Mouse (Mus musculus): Measurements from ENCODE around the gene Fignl2. TPM values are rescaled to one million over a fixed set of nuclear protein-coding genes. Genes with fewer than 3 reads are reported as not detected.

Fignl2 gene
- polyA plus RNA-seq, 1 experiment from 2014 or later = 0.48 TPM

- no peaks in the 10 kb centered on the region for H3K36me3 ChIP-seq (ENCODE audit: insufficient read depth, low read length)
- H3K27me3 ChIP-seq (replicated peaks; ENCODE audit: insufficient read depth, low read length) = no peaks in the 10 kb centered on the region
- no peak overlapping the region for H3K9ac ChIP-seq (replicated peaks; ENCODE audit: low read depth)
- H3K4me3 ChIP-seq (ENCODE audit: low read depth, low read length) = no peak overlapping the region
- H3K9me3 ChIP-seq (ENCODE audit: low read length) = no peaks in the 10 kb centered on the region
- no peak for TF ChIP-seq EP300 (IDR thresholded peaks at IDR 0.05)
- no peak for TF ChIP-seq CTCF (IDR thresholded peaks at IDR 0.05)
- H3K27ac ChIP-seq (ENCODE audit: low read length) = no peak overlapping the region
- no peaks in the 10 kb centered on the region for H3K4me1 ChIP-seq (ENCODE audit: insufficient read depth, low read depth, low read length)
- H3K4me2 ChIP-seq (replicated peaks; ENCODE audit: low read depth, low read length) = no peak overlapping the region
- ATAC-seq (no peak), DNase-seq (ENCODE audit: low spot score) (no peak)
- 82% methylated on average over 3 of the region's 3 CpGs for WGBS
These were observed 73.8 kb downstream of the Fignl2 start for GRCm38 (mm10) chr15:101004538-101004937.

- Histone ChIP-seq H3K9me3 (ENCODE audit: low read length) (no peaks in the 10 kb centered on the region), H3K27ac (ENCODE audit: low read length) (no peak overlapping the region), H3K4me1 (ENCODE audit: insufficient read depth, low read depth, low read length) (no peaks in the 10 kb centered on the region), H3K9ac (replicated peaks; ENCODE audit: low read depth) (no peak overlapping the region), H3K36me3 (ENCODE audit: insufficient read depth, low read length) (no peaks in the 10 kb centered on the region), H3K27me3 (replicated peaks; ENCODE audit: insufficient read depth, low read length) (no peaks in the 10 kb centered on the region), H3K4me2 (replicated peaks; ENCODE audit: low read depth, low read length) (no peak overlapping the region), H3K4me3 (ENCODE audit: low read depth, low read length) (no peak overlapping the region)
- no peak for DNase-seq (ENCODE audit: low spot score)
- no peak for ATAC-seq
- TF ChIP-seq EP300 (IDR thresholded peaks at IDR 0.05) (no peak), CTCF (IDR thresholded peaks at IDR 0.05) (no peak)
- WGBS = 85% methylated on average over 3 of the region's 3 CpGs
These were observed 75.9 kb downstream of the Fignl2 start for GRCm38 (mm10) chr15:101002466-101002865.

DNA sequence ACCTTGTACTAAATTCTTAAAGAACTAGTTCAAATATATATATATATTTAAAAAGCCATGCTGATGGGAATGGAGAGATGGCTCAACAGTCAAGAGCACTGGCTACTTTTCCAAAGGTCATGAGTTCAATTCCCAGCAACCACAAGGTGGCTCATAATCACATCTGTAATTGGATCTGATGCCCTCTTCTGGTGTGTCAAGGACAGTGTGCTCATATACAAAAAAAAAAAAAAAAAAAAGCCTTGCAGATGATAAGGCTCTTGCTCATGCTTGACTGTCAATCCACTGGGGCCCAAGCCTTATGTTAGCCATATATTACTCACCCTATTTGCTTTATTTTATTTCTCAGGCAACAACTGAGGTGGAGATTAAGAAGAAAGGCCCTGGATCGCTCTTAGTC is 76.7 kb downstream of the Fignl2 start:
- H3K27me3 ChIP-seq (replicated peaks; ENCODE audit: insufficient read depth, low read length) = no peaks in the 10 kb centered on the region
- no peak for ATAC-seq
- no peak overlapping the region for H3K9ac ChIP-seq (replicated peaks; ENCODE audit: low read depth)
- DNase-seq (ENCODE audit: low spot score) = no peak
- H3K4me2 ChIP-seq (replicated peaks; ENCODE audit: low read depth, low read length) = no peak overlapping the region
- WGBS = 100% methylated on average over 1 of the region's 1 CpGs
- no peak for TF ChIP-seq CTCF (IDR thresholded peaks at IDR 0.05)
- no peak for TF ChIP-seq EP300 (IDR thresholded peaks at IDR 0.05)
- no peaks in the 10 kb centered on the region for H3K36me3 ChIP-seq (ENCODE audit: insufficient read depth, low read length)
- no peaks in the 10 kb centered on the region for H3K4me1 ChIP-seq (ENCODE audit: insufficient read depth, low read depth, low read length)
- no peaks in the 10 kb centered on the region for H3K9me3 ChIP-seq (ENCODE audit: low read length)
- no peak overlapping the region for H3K4me3 ChIP-seq (ENCODE audit: low read depth, low read length)
- H3K27ac ChIP-seq (ENCODE audit: low read length) = no peak overlapping the region

Other genes with a start within 250 kb of the Fignl2 start
- 1.2 and 1.5 TPM in 2 replicates for gene Scn8a, start 208.7 kb downstream of the Fignl2 start, polyA plus RNA-seq (2015; fragmentation: Nextera tagmentation; extraction: Ambion mirVana)
- gene Gm47841, start 31.2 kb downstream of the Fignl2 start, polyA plus RNA-seq (2015; fragmentation: Nextera tagmentation; extraction: Ambion mirVana) = not detected in 2 replicates
- 0.13 TPM in 1 of 2 replicates, not detected in the other for gene Ankrd33, start 37.2 kb upstream of the Fignl2 start, polyA plus RNA-seq (2015; fragmentation: Nextera tagmentation; extraction: Ambion mirVana)
- 159 and 168 TPM in 2 replicates for gene Acvrl1, start 50.0 kb upstream of the Fignl2 start, polyA plus RNA-seq (2015; fragmentation: Nextera tagmentation; extraction: Ambion mirVana)
- gene Acvr1b, start 95.5 kb upstream of the Fignl2 start, polyA plus RNA-seq (2015; fragmentation: Nextera tagmentation; extraction: Ambion mirVana) = 6.6 and 7.4 TPM in 2 replicates
- 8.2 and 8.6 TPM in 2 replicates for gene Grasp, start 145.6 kb upstream of the Fignl2 start, polyA plus RNA-seq (2015; fragmentation: Nextera tagmentation; extraction: Ambion mirVana)
- 7.8 and 11.8 TPM in 2 replicates for gene Nr4a1, start 175.7 kb upstream of the Fignl2 start, polyA plus RNA-seq (2015; fragmentation: Nextera tagmentation; extraction: Ambion mirVana)
- 73.1 and 74.2 TPM in 2 replicates for gene Atg101, start 205.7 kb upstream of the Fignl2 start, polyA plus RNA-seq (2015; fragmentation: Nextera tagmentation; extraction: Ambion mirVana)
- gene 6030408B16Rik, start 214.6 kb upstream of the Fignl2 start, polyA plus RNA-seq (2015; fragmentation: Nextera tagmentation; extraction: Ambion mirVana) = 74.9 and 82.4 TPM in 2 replicates